Mouse (Mus musculus): ENCODE data around the gene AW549877. TPM values are rescaled to one million over a fixed set of nuclear protein-coding genes. Genes with fewer than 3 reads are reported as not detected.

The AW549877 gene
- polyA plus RNA-seq, 1 experiment from 2014 or later = 41.2 TPM

Other genes starting within 250 kb of the AW549877 start
- 7.9 and 9.4 TPM in 2 replicates for gene Fbxo4, start 16.2 kb downstream of the AW549877 start, polyA plus RNA-seq (2015; fragmentation: Nextera tagmentation; extraction: Ambion mirVana)
- 285 and 301 TPM in 2 replicates for gene Oxct1, start 30.6 kb upstream of the AW549877 start, polyA plus RNA-seq (2015; fragmentation: Nextera tagmentation; extraction: Ambion mirVana)